Mouse (Mus musculus): ENCODE data around the gene Hivep3.

DNA sequence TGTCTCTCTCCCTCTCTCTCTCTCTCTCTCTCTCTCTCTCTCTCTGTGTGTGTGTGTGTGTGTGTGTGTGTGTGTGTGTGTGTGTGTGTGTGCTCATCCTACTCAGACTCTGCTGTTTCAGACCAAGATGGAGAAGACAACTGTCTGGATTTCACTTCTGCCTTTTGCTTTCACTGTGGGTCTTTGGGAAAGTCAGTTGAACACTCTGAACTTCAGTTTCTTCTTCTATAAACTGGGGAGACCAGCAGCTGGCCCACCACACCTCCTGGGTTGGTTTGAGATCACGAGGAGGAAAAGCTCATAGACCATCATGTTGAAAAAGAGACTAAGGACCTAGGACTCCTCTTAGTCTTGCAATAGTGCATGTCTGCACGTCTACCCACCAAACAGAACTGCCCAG is 246.3 kb downstream of the Hivep3 start:
- TF ChIP-seq POLR2A (IDR thresholded peaks at IDR 0.05; ENCODE audit: insufficient read length, low read depth) = no peak
- TF ChIP-seq POLR2AphosphoS2 (IDR thresholded peaks at IDR 0.05; ENCODE audit: insufficient read length, low read depth) = no peak
- no peak for TF ChIP-seq USF1 (IDR thresholded peaks at IDR 0.05; ENCODE audit: low read depth)
- no peak for TF ChIP-seq MYOD1 (IDR thresholded peaks at IDR 0.05; ENCODE audit: control insufficient read depth in 1 of 3, insufficient read length in 2 of 3, low read depth in 2 of 3)
- no peak for TF ChIP-seq TCF12 (IDR thresholded peaks at IDR 0.05; ENCODE audit: insufficient read depth, poor library complexity, severe bottlenecking)
- TF ChIP-seq MAX (IDR thresholded peaks at IDR 0.05; ENCODE audit: low read depth) = no peak
- TF ChIP-seq MYOG (IDR thresholded peaks at IDR 0.05; ENCODE audit: control insufficient read depth in 1 of 3, insufficient read depth in 1 of 3, insufficient read length in 2 of 3, low read depth in 2 of 3) = no peak

All from myocyte (in vitro differentiated cells).